Mouse (Mus musculus): ENCODE measurements at regions not wholly inside any gene's neighbourhood (a gene's known extent, or its start where the extent isn't known, plus 50 kb on each side); places are given as distances from the start of the nearest gene placed in this dataset.
"Not testable (repeated sequence)": the region's sequence is repeated elsewhere in the genome, so short reads cannot be mapped to it uniquely, and the experiment has no call there.

- no CpG with 5 or more reads among the region's 1 CpGs for WGBS
- not testable (repeated sequence) for H3K36me3 ChIP-seq (ENCODE audit: control insufficient read depth, insufficient read depth, low read length); H3K4me2 ChIP-seq (ENCODE audit: low read length)
Observed at GRCm38 (mm10) chr14:53224789-53225188, 729.2 kb upstream of the Olfr1507 start.

GRCm38 (mm10) chr14:53210554-53210953 is 715.0 kb upstream of the Olfr1507 start:
- not testable (repeated sequence) for ATAC-seq

More at GRCm38 (mm10) chr14:53224789-53225188, 729.2 kb upstream of the Olfr1507 start:
- H3K4me3 ChIP-seq (ENCODE audit: low read length); H3K27me3 ChIP-seq (replicated peaks; ENCODE audit: control insufficient read depth, insufficient read depth, low read length); H3K9me3 ChIP-seq (ENCODE audit: control insufficient read depth, low read length); ATAC-seq; H3K9ac ChIP-seq (ENCODE audit: low read depth, low read length); H3K27ac ChIP-seq (ENCODE audit: low read depth, low read length); H3K4me1 ChIP-seq (ENCODE audit: control insufficient read depth, insufficient read depth, low read depth, low read length): not testable (repeated sequence)

GRCm38 (mm10) chr14:53209258-53209657 is 713.7 kb upstream of the Olfr1507 start:
- H3K27me3 ChIP-seq (replicated peaks; ENCODE audit: control insufficient read depth, insufficient read depth, low read length); H3K36me3 ChIP-seq (ENCODE audit: control insufficient read depth, insufficient read depth, low read length); H3K9me3 ChIP-seq (ENCODE audit: control insufficient read depth, low read length); H3K4me2 ChIP-seq (ENCODE audit: low read length); H3K4me1 ChIP-seq (ENCODE audit: control insufficient read depth, insufficient read depth, low read depth, low read length); H3K27ac ChIP-seq (ENCODE audit: low read depth, low read length); H3K4me3 ChIP-seq (ENCODE audit: low read length); H3K9ac ChIP-seq (ENCODE audit: low read depth, low read length); ATAC-seq: not testable (repeated sequence)

More at GRCm38 (mm10) chr14:53210554-53210953, 715.0 kb upstream of the Olfr1507 start:
- H3K4me2 ChIP-seq (ENCODE audit: low read length); H3K36me3 ChIP-seq (ENCODE audit: control insufficient read depth, insufficient read depth, low read length); H3K27ac ChIP-seq (ENCODE audit: low read depth, low read length); H3K9me3 ChIP-seq (ENCODE audit: control insufficient read depth, low read length); H3K9ac ChIP-seq (ENCODE audit: low read depth, low read length); H3K4me1 ChIP-seq (ENCODE audit: control insufficient read depth, insufficient read depth, low read depth, low read length); H3K27me3 ChIP-seq (replicated peaks; ENCODE audit: control insufficient read depth, insufficient read depth, low read length); H3K4me3 ChIP-seq (ENCODE audit: low read length): not testable (repeated sequence)
- no CpG with 5 or more reads among the region's 3 CpGs for WGBS

- WGBS: no CpG with 5 or more reads among the region's 3 CpGs
- not testable (repeated sequence) for H3K27ac ChIP-seq (ENCODE audit: low read depth, low read length); H3K9me3 ChIP-seq (ENCODE audit: control insufficient read depth, low read length); H3K4me2 ChIP-seq (ENCODE audit: low read length); ATAC-seq; H3K4me3 ChIP-seq (ENCODE audit: low read length); H3K4me1 ChIP-seq (ENCODE audit: control insufficient read depth, insufficient read depth, low read depth, low read length); H3K36me3 ChIP-seq (ENCODE audit: control insufficient read depth, insufficient read depth, low read length); H3K27me3 ChIP-seq (replicated peaks; ENCODE audit: control insufficient read depth, insufficient read depth, low read length); H3K9ac ChIP-seq (ENCODE audit: low read depth, low read length)
Observed at GRCm38 (mm10) chr14:53190931-53191330, 695.4 kb upstream of the Olfr1507 start.

DNA sequence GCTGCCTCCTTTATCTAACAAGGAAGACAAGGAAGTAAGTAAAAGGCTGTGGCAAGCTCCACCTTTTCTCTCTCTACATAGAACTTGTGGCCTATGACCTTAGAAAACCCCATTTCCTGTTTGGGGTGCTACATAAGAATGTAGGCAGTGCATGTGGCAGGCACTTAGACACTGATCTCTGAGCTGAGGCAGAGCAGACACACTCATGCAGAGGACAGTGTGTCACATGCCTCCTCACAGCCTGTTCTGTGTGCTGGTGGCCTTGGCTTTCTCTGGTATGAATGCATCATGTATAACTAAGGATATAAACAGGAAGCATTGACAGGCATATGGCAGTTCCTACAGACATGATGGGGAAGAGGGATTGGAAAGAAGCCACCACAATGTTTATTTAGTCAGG is 678.5 kb upstream of the Olfr1507 start:
- not testable (repeated sequence) for H3K4me2 ChIP-seq (ENCODE audit: low read length); H3K4me1 ChIP-seq (ENCODE audit: control insufficient read depth, insufficient read depth, low read depth, low read length); H3K9me3 ChIP-seq (ENCODE audit: control insufficient read depth, low read length); H3K9ac ChIP-seq (ENCODE audit: low read depth, low read length); H3K4me3 ChIP-seq (ENCODE audit: low read length); H3K27ac ChIP-seq (ENCODE audit: low read depth, low read length); H3K27me3 ChIP-seq (replicated peaks; ENCODE audit: control insufficient read depth, insufficient read depth, low read length); ATAC-seq; H3K36me3 ChIP-seq (ENCODE audit: control insufficient read depth, insufficient read depth, low read length)

DNA sequence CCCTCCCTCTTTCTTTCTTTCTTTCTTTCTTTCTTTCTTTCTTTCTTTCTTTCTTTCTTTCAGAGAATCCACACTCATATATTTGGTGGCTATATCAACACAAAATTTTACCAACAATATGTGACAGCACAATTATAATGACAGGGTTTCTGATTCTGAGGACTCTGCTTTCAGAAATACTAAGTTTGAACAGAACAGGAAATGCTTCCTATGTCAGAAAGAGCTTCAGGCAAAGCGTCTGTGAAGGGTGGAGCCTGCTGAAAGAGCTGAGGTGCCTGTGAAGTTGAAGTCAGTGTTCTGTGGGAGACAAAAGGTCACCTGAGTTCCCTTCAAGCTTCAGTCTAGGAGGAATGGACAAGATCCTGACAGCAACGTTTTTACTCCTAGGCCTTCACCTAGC is 670.8 kb upstream of the Olfr1507 start:
- H3K4me1 ChIP-seq (ENCODE audit: control insufficient read depth, insufficient read depth, low read depth, low read length); H3K9me3 ChIP-seq (ENCODE audit: control insufficient read depth, low read length); ATAC-seq; H3K4me2 ChIP-seq (ENCODE audit: low read length); H3K9ac ChIP-seq (ENCODE audit: low read depth, low read length); H3K27ac ChIP-seq (ENCODE audit: low read depth, low read length); H3K27me3 ChIP-seq (replicated peaks; ENCODE audit: control insufficient read depth, insufficient read depth, low read length); H3K36me3 ChIP-seq (ENCODE audit: control insufficient read depth, insufficient read depth, low read length); H3K4me3 ChIP-seq (ENCODE audit: low read length): not testable (repeated sequence)
- WGBS: no CpG with 5 or more reads among the region's 2 CpGs

GRCm38 (mm10) chr14:53159012-53159411 is 663.5 kb upstream of the Olfr1507 start:
- no CpG with 5 or more reads among the region's 2 CpGs for WGBS
- not testable (repeated sequence) for H3K4me2 ChIP-seq (ENCODE audit: low read length); H3K4me1 ChIP-seq (ENCODE audit: control insufficient read depth, insufficient read depth, low read depth, low read length); H3K27me3 ChIP-seq (replicated peaks; ENCODE audit: control insufficient read depth, insufficient read depth, low read length); H3K27ac ChIP-seq (ENCODE audit: low read depth, low read length); H3K9ac ChIP-seq (ENCODE audit: low read depth, low read length); H3K9me3 ChIP-seq (ENCODE audit: control insufficient read depth, low read length); H3K4me3 ChIP-seq (ENCODE audit: low read length); H3K36me3 ChIP-seq (ENCODE audit: control insufficient read depth, insufficient read depth, low read length); ATAC-seq

GRCm38 (mm10) chr14:53134783-53135182 is 639.2 kb upstream of the Olfr1507 start:
- H3K9me3 ChIP-seq (ENCODE audit: control insufficient read depth, low read length); ATAC-seq; H3K4me2 ChIP-seq (ENCODE audit: low read length); H3K4me3 ChIP-seq (ENCODE audit: low read length); H3K4me1 ChIP-seq (ENCODE audit: control insufficient read depth, insufficient read depth, low read depth, low read length); H3K27me3 ChIP-seq (replicated peaks; ENCODE audit: control insufficient read depth, insufficient read depth, low read length); H3K36me3 ChIP-seq (ENCODE audit: control insufficient read depth, insufficient read depth, low read length); H3K27ac ChIP-seq (ENCODE audit: low read depth, low read length); H3K9ac ChIP-seq (ENCODE audit: low read depth, low read length): not testable (repeated sequence)

- not testable (repeated sequence) for H3K27ac ChIP-seq (ENCODE audit: low read depth, low read length); H3K4me3 ChIP-seq (ENCODE audit: low read length); H3K36me3 ChIP-seq (ENCODE audit: control insufficient read depth, insufficient read depth, low read length); H3K27me3 ChIP-seq (replicated peaks; ENCODE audit: control insufficient read depth, insufficient read depth, low read length); H3K4me2 ChIP-seq (ENCODE audit: low read length); ATAC-seq; H3K9ac ChIP-seq (ENCODE audit: low read depth, low read length); H3K4me1 ChIP-seq (ENCODE audit: control insufficient read depth, insufficient read depth, low read depth, low read length); H3K9me3 ChIP-seq (ENCODE audit: control insufficient read depth, low read length)
- 30% methylated on average over 6 of the region's 6 CpGs for whole genome bisulfite sequencing
Observed at GRCm38 (mm10) chr14:53132390-53132789, 636.8 kb upstream of the Olfr1507 start.

DNA sequence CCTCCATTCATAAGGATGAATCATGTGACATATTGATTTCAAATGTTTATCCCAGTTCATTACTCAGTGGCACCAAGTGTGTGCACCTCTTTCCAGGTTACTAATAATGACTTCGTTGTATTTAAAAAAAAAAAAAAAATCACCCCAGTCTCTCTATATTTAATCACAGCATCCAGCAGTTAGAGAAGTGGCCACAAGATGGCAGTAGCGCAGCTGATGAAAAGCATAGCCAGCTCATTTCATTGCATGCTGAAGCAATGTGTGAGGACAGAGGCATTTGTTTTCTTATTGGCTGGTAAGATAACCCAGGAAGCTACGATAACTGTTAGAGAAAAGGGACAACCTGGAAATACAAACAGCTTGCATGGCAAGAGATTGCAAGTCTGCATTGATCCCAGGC is 626.2 kb upstream of the Olfr1507 start:
- H3K27ac ChIP-seq (ENCODE audit: low read depth, low read length); H3K36me3 ChIP-seq (ENCODE audit: control insufficient read depth, insufficient read depth, low read length); H3K9me3 ChIP-seq (ENCODE audit: control insufficient read depth, low read length); H3K4me2 ChIP-seq (ENCODE audit: low read length); H3K4me3 ChIP-seq (ENCODE audit: low read length); H3K4me1 ChIP-seq (ENCODE audit: control insufficient read depth, insufficient read depth, low read depth, low read length); H3K27me3 ChIP-seq (replicated peaks; ENCODE audit: control insufficient read depth, insufficient read depth, low read length); H3K9ac ChIP-seq (ENCODE audit: low read depth, low read length): not testable (repeated sequence)
- ATAC-seq: 0 out of 2 replicates have a peak, but pooled peaks have one; percentile 63
- 31% methylated on average over 2 of the region's 3 CpGs for WGBS

Measured in hindbrain, embryonic 16.5 days (tissue).